In genomic region chr10:66843258-66843657, GRCm38 (mm10) we compare ENCODE assay signal across 23 mouse cellular contexts.
DNase-seq lines count a peak whose midpoint lies in the region; ATAC-seq and TF ChIP-seq lines count a peak whose summit lies in the region.
"Had no signal": no experiment of that assay in that cellular context is flagged by ENCODE, and none has a peak within 500 bp of the region (broad histone marks: within the 10 kb centered on the region; RNA-seq: fewer than 3 reads in every experiment).

No protein-coding gene starts in this region.

- TF ChIP-seq CTCF in gastrocnemius, adult 2 months (IDR thresholded peaks at IDR 0.05), result no peak

- no peak overlapping the region for H3K27ac ChIP-seq in gastrocnemius, adult 2 months
- H3K27ac ChIP-seq in kidney, embryonic 16.5 days (ENCODE audit: low read length), result no peak overlapping the region
- H3K27ac ChIP-seq: embryonic facial prominence, embryonic 12.5 days; forebrain, embryonic 15.5 days; hindbrain, embryonic 14.5 days; limb, embryonic 12.5 days; macrophage; midbrain, embryonic 10.5 days; stomach, postnatal 0 days had no signal

- H3K9ac ChIP-seq in kidney, embryonic 16.5 days (replicated peaks; ENCODE audit: low read length), result no peak overlapping the region
- H3K9ac ChIP-seq: embryonic facial prominence, embryonic 12.5 days; forebrain, embryonic 15.5 days; hindbrain, embryonic 14.5 days; limb, embryonic 12.5 days; liver, postnatal 0 days had no signal

- H3K36me3 ChIP-seq in kidney, embryonic 16.5 days (ENCODE audit: insufficient read depth, low read length), result no peaks in the 10 kb centered on the region
- H3K36me3 ChIP-seq: embryonic facial prominence, embryonic 12.5 days; forebrain, embryonic 15.5 days; limb, embryonic 12.5 days; midbrain, embryonic 10.5 days had no signal

- H3K4me3 ChIP-seq in gastrocnemius, adult 2 months, result no peak overlapping the region
- no peak overlapping the region for H3K4me3 ChIP-seq in kidney, embryonic 16.5 days (ENCODE audit: low read length)
- H3K4me3 ChIP-seq: embryonic facial prominence, embryonic 12.5 days; erythroblast, embryonic 14.5 days; forebrain, embryonic 15.5 days; limb, embryonic 12.5 days; midbrain, embryonic 10.5 days had no signal

- peaks cover 5% of the 10 kb centered on the region; the same call in 1 of the 2 replicates for H3K9me3 ChIP-seq in kidney, embryonic 16.5 days (ENCODE audit: low read length)
- H3K9me3 ChIP-seq: embryonic facial prominence, embryonic 12.5 days; forebrain, embryonic 15.5 days; limb, embryonic 12.5 days; midbrain, embryonic 10.5 days had no signal

- peaks cover 5% of the 10 kb centered on the region for H3K4me1 ChIP-seq in kidney, embryonic 16.5 days (ENCODE audit: insufficient read depth, low read length)
- H3K4me1 ChIP-seq: forebrain, embryonic 15.5 days; limb, embryonic 12.5 days; midbrain, embryonic 10.5 days had no signal

- WGBS in kidney, embryonic 16.5 days, result 67% methylated on average over 2 of the region's 2 CpGs

- intact Hi-C loops in gastrocnemius, adult 2 months (cut with DNase I), result no loop called here
- intact Hi-C loops in heart, postnatal 25 days (cut with DNase I), result no loop called here

- ATAC-seq in kidney, embryonic 16.5 days (ENCODE audit: low FRiP score, low TSS enrichment), result no peak
- ATAC-seq: forebrain, embryonic 15.5 days; inflammation-experienced regulatory T-cells, adult 6 months; liver, postnatal 0 days; lung, postnatal 0 days had no signal

- no peaks in the 10 kb centered on the region for H3K27me3 ChIP-seq in kidney, embryonic 16.5 days (ENCODE audit: insufficient read depth, low read length)
- H3K27me3 ChIP-seq: embryonic facial prominence, embryonic 12.5 days; forebrain, embryonic 15.5 days; limb, embryonic 12.5 days had no signal

- peak; percentile 74 for DNase-seq in gastrocnemius, adult 2 months
- DNase-seq in gastrocnemius, postnatal 10 days, result no peak
- peak; percentile 21 for DNase-seq in kidney, postnatal 14 days
- peak; percentile 34 for DNase-seq in fibroblast of lung, adult 2 months (ENCODE audit: low read depth)
- DNase-seq in heart, postnatal 25 days (ENCODE audit: low spot score), result peak; percentile 21
- no peak for DNase-seq in T-cell, adult 2 months (ENCODE audit: low spot score)
- no peak for DNase-seq in neural tube, embryonic 10.5 days (ENCODE audit: extremely low spot score, low spot score)
- DNase-seq: cerebellum, adult 11-12 months; cerebellum, postnatal 10 days; kidney, adult 18-20 months; liver, postnatal 0 days had no signal

- H3K4me2 ChIP-seq in kidney, embryonic 16.5 days (replicated peaks; ENCODE audit: low read depth, low read length), result no peak overlapping the region
- H3K4me2 ChIP-seq: embryonic facial prominence, embryonic 12.5 days; forebrain, embryonic 15.5 days; hindbrain, embryonic 14.5 days; limb, embryonic 12.5 days; liver, embryonic 11.5 days had no signal

Comparison
In these comparisons a context has a peak if more than half of its experiments do, and no peak if none do; other contexts are left out.
1. DNase-seq: peak in gastrocnemius, adult 2 months (single experiment), kidney, postnatal 14 days (single experiment), fibroblast of lung, adult 2 months (single experiment) and heart, postnatal 25 days (single experiment); none in gastrocnemius, postnatal 10 days (single experiment), T-cell, adult 2 months (single experiment) and neural tube, embryonic 10.5 days (single experiment).